Mouse (Mus musculus) megakaryocyte-erythroid progenitor cell, adult 5-6 weeks (primary cell): ENCODE results near the gene Foxb1. TPM values are rescaled to one million over a fixed set of nuclear protein-coding genes. Genes with fewer than 3 reads are reported as not detected.

ENCODE experiments used
- ATAC-seq: replicated peaks from 2 replicates; pipeline ENCODE4 v1.8.0; 2016; ENCODE audit warnings: mild to moderate bottlenecking, inconsistent platforms; ENCODE audit not compliant: severe bottlenecking, poor library complexity, low FRiP score, low TSS enrichment
- total RNA-seq, 2 experiments: library from RNA; stranded (forward) in 1 of 2; stranded (reverse) in 1 of 2; fragments of 200-1000, 215-1000 nt in 1 of 2; fragments of >200 nt in 1 of 2; fragmentation: Nextera tagmentation in 1 of 2; gene quantifications; 2 replicates each; pipeline ENCODE4 v1.2.3; 2014 to 2017

Gene Foxb1
- total RNA-seq (2014; fragmentation: Nextera tagmentation) (not detected in 2 replicates), total RNA-seq (2017) (not detected in 2 replicates)

DNA sequence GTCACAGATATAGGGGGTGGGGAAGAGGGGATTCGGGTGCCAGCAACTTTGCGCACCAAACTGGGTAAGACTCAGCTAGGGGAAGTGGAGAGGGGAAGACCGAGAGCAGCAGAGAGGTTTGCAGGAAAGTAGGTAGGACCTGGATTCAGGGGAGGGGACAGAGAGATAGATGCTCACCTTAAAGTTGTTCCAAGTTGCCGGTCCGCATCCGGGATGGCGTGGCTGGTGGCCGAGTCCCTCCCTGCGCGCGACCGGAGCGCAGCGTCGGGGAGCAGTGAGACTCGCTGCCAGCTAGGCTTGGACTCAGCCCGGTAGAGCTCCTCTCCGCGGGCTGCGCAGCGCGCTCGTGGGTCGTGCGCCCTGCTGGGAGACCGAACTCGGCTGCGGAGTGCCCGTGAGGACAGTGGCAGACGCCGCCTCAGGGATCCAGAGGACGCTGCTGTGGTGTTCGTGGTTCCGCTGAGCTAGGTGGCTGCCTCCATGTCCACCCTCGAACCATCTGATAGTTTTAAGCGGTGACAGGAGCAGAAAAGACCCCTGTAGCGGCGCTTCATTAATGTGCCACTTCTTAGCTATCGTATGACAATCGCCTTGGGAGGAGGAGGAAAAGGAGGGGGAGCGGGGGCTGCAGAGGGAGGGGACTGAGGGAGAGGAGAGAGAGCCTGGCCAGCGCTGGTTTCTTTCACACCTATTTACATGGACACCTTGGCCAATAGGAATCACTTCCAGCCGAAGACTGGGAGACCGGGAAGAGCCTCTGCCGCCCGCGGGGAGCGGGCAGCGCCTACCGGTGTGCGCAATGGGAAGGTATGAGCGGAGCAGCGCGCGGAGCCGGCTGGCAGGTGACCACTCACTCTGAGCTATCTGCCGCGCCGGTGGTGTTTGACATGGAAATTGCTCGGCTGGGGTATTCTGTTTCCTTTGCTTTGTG lies at the start of gene Foxb1:
Gene Foxb1, minus strand, starts transcription at position 570 of the 931 bp plus-strand sequence.
- ATAC-seq = no peak

DNA sequence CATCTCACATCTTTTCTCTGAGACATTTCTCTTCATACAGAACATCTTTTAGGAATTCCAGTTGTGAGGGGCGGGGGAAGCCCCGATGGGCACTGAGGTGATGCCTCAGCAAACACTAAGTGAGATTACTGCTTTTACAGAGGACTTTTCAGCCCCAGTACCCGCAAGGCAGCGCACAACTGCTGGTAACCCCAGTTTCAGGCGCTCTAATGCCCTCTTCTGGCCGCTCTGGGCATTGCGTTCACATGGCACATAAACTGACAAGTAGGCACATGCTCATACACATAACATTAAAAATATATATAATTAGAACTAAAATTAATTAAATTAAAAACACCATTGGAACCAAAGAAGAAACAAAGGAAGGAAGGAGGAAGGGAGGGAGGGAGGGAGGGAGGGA lies 29.8 kb upstream of the Foxb1 start:
- no peak for ATAC-seq

DNA sequence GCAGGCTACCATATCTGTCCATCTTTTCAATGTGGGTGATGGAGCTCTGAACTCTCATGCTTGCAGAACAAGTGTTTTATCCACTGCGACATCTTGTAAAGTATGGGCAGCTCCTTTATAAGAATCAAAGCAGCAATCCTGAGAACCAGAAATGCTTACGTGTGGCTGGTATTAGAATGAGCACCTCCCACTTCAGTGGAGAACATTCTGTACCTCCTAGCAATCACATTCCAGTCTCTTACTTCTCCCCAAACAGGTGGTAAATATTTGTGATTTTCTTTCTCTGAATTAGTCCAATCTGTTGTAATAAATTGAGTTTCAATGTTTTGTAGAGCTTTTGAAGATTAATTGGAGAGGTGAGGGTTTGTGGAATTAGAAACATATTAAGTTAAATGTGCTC lies 19.3 kb upstream of the Foxb1 start:
- ATAC-seq = no peak

DNA sequence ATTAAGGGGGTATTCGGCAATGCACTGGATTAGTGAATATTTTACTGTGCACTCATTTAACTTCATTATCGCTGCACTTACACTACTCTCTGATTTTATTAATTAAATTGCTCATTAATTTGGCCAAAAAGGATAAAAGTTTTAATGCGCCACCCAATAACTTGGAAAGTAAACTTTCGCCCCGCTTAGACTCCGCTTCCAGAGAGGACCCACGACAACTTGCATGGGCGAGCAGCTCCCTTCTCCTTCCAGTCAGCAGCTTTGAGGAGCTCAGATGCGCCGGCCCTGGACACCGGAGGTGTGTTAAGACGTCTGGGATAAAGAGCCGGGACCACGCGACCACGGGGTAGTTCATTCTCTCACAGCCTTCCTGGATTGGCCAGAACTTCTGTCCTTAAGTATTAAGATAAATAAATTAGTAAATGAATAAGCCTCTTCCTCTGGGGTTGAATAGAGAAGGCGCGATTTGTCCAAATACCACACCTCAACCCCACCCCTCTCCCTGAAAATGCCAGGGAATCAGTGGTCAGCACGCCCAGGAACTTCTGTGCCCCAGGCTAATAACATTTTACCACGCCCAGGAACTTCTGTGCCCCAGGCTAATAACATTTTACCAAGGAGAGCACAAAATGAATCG lies 9.3 kb upstream of the Foxb1 start:
- no peak for ATAC-seq

DNA sequence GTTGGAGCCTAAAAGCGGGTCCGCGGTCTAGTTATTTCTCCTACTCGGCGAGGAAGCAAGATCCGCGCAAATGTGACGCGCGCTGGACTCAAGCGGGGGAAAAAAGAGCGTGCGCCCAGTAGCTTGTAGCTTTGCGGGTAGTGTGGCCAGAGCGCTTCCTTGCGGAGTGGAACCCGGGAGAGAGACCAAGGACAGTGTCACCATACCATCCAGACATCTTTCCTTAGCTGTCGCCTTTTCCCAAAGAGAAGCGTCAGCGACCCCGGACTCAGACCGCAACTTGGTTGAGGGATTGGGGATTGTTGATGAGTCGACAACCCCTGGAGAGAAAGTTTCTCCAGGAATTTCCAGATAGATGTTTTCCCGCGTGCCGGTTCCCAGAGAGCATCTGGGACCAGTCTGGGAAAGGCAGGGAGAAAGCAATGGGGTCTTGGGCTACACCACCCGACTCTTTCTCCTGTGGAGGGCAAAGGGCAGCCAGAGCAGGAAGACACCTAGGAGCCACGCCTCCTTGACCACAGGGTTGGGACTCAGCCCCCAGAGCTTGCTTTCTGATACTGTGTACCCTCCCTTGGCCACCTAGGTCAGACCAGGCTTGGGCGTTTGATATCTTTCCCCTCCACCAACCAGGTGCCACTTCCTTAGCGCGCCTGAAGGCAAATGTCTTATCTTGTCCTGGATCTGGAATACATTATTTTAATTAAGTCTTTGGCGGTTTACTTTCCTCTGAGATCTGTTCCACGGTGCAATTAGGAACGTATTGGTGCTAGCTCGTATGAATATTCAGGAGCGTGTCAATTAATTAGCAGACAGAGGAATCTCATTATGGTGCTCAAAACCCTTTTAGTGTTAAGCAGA lies 8.6 kb upstream of the Foxb1 start:
- ATAC-seq = no peak

DNA sequence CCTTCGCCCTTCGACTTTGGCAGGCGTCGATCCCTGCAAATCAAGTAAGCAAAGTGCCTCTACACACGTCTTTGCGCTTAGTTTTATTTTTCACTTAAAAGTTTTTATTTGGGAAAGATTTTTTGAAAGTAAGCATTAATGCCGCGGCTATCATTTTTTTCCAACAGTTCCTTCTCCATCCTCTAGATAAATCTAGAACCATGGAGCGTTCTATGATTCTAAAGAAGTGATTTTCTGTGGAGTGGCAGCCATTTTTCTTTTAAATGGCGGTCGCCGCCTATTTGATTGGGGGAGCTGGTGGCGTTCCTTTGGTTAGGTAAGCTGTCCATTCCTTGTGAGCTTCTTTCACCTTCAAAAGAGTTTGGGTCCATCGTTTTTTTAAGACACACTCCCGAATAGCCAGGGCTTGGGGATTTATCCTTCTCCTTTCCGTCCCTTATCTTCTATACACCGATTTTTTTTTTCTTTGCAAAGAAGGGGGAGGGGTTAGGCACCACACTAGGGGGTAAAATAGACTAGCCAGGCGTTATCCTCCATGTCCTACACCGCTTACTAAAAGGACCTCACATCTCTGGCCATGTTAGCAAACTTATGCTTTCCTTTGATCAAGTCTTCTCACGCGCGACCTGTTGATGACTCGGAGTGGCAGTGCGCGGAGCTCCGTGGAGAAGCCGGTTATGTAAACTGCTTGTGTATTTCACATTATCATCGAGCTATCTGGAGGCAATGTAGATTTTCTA lies 7.6 kb upstream of the Foxb1 start:
- ATAC-seq = no peak

DNA sequence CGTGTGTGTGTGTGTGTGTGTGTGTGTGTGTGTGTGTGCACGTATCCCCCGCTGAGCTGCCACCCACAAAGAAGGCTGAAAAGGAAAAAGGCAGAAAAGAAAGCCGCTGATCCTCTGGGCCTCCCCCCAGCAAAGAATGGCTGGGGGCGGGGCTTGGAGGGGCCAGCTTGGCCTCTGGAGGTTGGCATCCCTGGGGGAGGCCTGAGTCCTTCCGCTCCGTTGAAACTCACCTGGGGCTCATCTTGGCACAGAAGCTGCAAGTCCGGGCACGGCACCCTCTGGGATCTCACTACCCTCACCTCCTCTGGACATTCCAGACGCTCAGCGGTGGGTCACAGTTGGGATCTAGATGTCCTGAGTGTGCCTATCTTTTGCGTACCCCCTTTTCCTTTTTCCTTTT lies 6.7 kb upstream of the Foxb1 start:
- no peak for ATAC-seq

DNA sequence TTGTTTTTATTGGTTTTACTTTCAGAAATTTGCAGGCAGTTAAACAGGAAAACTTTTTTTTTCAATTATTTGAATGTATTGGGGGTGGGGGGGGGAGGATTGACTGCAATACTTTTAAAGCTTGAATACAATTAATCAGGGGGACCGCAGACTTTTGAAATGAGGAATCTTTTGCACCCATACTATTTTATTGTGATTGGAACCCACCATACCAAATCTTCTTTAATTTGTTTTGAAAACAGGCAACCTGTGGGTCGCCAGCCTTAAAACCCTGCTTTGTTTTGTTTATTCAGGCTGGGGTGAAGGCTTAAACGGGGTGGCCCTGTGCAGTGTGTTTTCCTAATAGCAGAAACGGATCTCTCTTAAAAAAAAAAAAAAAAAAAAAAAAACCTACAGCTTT lies 6.2 kb upstream of the Foxb1 start:
- ATAC-seq = no peak

DNA sequence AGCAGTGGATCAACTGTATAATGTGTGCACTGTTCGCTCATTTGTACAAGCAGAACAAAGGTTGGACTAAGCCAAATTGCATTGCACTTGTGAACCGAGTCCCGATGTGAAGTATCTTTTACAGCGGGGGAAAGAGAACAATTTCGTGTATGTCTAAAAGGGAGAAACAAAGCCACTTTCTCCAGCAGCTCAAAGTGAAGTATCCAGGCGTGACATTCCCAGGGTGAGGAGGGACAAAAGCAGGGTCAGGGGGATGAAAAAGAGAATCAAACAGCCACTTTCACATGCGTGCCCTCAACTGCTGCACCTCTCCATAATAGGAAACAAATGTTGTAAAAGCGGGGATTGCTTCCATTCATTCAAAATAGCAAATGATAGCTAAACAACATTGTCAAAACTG lies 5.6 kb upstream of the Foxb1 start:
- no peak for ATAC-seq

DNA sequence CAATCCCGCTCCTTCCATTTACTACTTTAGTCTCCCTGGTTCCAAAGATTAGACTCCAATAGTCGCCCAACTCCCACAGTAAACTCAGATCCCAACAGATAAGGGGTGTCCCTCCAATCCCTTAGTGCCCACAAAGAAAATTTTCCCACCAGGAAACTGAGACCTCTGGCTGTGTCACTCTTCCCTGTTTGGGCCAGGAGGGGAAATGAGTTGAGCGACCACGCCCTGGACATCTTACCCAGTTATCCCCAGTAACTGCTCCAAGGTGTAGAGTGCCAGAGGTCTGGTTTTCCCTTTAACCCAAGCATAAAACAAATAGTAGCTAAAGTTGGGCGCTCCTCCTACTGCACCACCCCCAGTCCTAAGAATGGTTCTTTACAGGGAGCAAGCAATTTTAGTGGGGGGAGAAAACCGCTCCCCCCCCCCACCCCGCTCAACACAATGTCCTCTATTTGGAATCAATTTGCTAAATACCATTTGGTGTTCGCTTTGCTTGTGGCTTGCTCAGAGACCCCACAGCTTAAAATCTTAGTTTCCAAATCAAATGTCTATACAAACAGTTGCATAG lies 4.8 kb upstream of the Foxb1 start:
- no peak for ATAC-seq

DNA sequence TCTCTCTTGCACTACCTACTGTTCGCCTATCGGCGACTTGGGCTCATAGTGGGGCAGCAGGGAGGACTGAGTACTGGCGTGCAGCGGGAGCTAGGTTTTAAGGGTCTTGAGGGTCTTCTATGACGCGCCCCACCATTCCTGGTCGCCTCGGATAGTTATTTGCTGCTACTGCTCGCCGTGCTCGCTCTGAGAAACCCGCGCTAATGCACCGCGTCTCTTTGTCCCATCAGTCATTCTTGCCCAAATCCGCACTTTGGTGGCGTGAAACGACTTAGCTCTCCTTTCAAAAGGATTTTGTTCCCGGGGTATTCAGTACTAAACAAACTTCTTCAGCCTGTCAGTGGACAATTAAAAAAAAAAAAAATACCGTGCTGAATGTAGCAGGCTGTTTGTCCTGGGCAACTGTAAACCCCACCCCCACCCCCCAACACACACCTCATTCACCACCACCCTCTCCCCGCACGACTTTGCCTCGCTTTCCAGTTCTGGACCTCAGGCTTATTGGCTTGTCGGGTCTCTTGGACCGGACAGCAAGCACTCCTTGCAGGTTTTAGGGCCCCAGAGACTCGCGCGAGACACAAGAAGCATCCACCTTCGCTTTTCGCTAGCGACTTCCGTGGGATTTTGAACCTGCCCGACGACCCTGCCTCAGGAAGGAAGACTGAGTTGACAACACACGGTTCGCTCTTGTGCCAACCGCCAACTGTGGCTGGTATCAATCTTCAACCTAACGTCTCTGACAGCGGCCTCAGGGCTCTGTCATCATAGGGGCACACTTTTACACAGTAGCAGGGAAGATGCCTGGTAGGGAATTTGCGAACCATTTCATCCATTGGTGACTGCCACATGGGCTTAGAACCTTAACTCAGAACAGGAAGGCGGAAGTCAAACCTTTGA lies 4.1 kb upstream of the Foxb1 start:
- ATAC-seq = no peak

DNA sequence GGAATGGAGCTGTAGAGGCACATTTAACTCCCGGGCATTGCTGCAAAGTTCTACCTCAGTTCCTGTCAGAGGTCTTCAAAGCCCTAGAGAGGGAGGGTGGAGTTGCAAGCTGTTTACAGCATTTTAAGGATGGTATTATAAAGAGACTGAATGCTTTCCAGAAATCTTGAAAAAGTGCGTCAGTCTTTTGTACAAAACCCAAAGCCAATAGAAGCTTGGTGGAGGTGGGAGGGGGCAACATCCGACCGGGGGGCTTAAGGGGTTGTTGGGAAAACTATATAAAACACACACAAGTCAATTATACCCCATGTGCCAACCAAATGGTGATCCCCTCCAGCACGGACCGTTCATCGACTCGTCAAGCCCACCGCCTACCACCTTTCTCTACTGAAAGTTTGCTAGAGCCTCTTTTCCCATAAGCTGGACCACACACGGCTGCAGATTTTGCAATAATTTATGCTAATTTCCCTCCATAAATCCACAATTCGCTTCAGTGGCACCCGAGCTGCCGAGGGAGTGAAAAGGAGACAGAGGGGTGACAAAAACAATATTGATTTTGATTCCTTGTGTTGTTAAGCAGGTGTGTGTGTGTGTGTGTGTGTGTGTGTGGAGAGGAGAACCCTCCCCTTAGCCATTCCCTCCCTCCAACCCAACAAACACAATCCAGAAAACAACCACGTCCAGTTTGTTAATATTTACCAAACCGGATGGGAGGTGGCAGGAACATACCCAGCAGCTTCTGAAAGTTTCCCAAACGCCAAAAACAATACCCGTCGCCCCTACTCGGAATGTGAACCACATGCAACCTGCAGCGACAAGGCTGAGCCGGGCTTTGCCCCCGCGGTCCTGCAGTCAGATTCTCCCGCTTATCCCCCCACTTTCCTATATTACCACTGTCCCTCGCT lies 3.2 kb upstream of the Foxb1 start:
- no peak for ATAC-seq

DNA sequence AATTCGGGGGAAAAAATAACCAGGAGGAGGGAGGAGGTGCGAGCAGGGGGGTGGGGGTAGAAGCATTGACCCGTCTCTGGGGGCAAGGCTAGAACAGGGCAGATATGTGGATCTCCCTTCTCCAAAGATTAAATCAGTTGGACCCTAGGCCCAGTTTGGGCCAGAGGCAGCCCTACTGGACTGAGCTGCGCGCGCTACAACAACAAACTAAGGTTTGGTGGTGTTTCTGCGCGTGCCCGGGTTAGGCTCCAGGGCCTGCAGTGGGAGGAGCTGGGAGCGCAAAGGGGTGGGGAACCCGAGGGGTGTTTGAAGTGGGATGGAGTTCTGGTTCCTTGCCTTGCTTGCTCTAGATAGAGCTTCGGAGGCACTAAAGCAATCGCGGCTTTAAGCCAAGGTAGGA lies 2.0 kb upstream of the Foxb1 start:
- no peak for ATAC-seq

DNA sequence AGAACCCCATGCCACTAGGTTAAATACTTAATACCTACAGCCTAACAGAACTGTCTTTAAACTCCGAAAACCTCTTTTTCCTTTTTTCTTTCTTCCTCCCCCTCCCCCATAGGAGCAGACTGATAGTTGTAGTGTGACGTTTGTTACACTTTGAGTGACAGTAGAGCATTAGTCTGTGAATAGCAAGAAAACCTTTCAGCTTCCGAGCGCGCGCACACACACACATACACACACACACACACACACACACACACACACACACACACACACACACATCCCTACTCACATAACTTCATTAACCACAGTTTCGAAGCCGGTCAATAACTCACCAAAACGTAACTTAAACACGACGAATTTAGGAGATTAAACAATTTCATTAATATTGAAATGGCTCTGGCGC lies 1.5 kb upstream of the Foxb1 start:
- no peak for ATAC-seq

DNA sequence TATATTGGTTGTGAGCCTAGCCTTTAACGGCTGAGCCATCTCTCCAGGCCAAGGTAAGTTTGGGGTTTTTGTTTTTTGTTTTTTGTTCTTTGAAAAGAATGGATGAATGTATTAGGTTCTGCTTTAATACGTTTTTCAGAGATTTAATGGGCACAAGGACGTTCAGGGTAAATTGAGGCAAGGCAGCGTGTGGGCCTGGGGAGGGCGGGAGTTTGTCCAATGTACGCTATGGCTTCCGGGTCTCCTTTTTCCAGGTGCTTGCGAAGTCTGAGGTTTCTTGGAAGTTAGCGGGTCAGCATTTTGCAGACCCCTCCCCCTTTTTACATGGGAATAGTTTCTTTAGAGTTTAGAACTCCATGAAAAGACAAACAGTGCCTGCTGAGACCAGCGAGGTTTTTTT lies 829 bp upstream of the Foxb1 start:
- no peak for ATAC-seq

DNA sequence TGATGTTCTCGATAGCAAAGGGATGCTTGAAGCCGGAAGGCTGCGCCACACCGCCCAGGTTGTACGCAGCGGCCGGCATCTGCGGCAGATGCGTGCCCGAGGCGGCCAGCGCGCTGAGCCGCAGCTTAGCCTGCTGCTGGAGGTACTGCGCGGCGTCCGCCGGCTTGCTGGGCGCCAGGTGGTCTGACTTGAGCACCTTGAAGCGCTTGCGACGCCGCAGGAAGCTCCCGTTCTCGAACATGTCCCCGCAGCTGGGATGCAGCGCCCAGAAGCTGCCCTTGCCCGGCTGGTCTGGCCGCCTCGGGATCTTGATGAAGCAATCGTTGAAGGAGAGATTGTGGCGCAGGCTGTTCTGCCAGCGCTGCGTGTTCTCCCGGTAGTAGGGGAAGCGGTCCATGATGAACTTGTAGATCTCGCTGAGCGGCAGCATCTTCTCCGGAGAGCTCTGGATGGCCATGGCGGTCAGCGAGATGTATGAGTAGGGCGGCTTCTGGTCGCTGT lies 969 bp downstream of the Foxb1 start:
- no peak for ATAC-seq
